Mouse (Mus musculus): ENCODE results near the gene Elmsan1.
A peak's percentile ranks its signal among the peaks of the same experiment; 100 is the strongest.

The Elmsan1 gene

GRCm38 (mm10) chr12:84218289-84219120 is at the start of gene Elmsan1:
Gene Elmsan1 (minus strand): TSS chr12:84218881.
- peak; percentile 62 for DNase-seq (ENCODE audit: low spot score)

- DNase-seq (ENCODE audit: low spot score), result no peak
These were observed 48.6 kb upstream of the Elmsan1 start for GRCm38 (mm10) chr12:84267264-84267663.

GRCm38 (mm10) chr12:84260363-84260762 is 41.7 kb upstream of the Elmsan1 start:
- no peak for DNase-seq (ENCODE audit: low spot score)

GRCm38 (mm10) chr12:84254886-84255285 is 36.2 kb upstream of the Elmsan1 start:
- no peak for DNase-seq (ENCODE audit: low spot score)

- no peak for DNase-seq (ENCODE audit: low spot score)
These were observed 34.1 kb upstream of the Elmsan1 start for GRCm38 (mm10) chr12:84252811-84253210.

GRCm38 (mm10) chr12:84249217-84249616 is 30.5 kb upstream of the Elmsan1 start:
- DNase-seq (ENCODE audit: low spot score), result peak; percentile 72

- DNase-seq (ENCODE audit: low spot score), result no peak
These were observed 27.0 kb upstream of the Elmsan1 start for GRCm38 (mm10) chr12:84245683-84246082.

- DNase-seq (ENCODE audit: low spot score), result no peak
These were observed 24.5 kb upstream of the Elmsan1 start for GRCm38 (mm10) chr12:84243076-84243770.

GRCm38 (mm10) chr12:84237036-84237435 is 18.4 kb upstream of the Elmsan1 start:
- peak; percentile 34 for DNase-seq (ENCODE audit: low spot score)

- DNase-seq (ENCODE audit: low spot score), result no peak
These were observed 17.5 kb upstream of the Elmsan1 start for GRCm38 (mm10) chr12:84235981-84236752.

GRCm38 (mm10) chr12:84235577-84235976 is 16.9 kb upstream of the Elmsan1 start:
- DNase-seq (ENCODE audit: low spot score), result no peak

- DNase-seq (ENCODE audit: low spot score), result no peak
These were observed 14.9 kb upstream of the Elmsan1 start for GRCm38 (mm10) chr12:84233488-84234100.

GRCm38 (mm10) chr12:84226117-84226840 is 7.6 kb upstream of the Elmsan1 start:
- no peak for DNase-seq (ENCODE audit: low spot score)

GRCm38 (mm10) chr12:84222405-84222961 is 3.8 kb upstream of the Elmsan1 start:
- DNase-seq (ENCODE audit: low spot score), result peak; percentile 40

- DNase-seq (ENCODE audit: low spot score), result no peak
These were observed 2.5 kb upstream of the Elmsan1 start for GRCm38 (mm10) chr12:84220951-84221891.

- no peak for DNase-seq (ENCODE audit: low spot score)
These were observed 1.8 kb upstream of the Elmsan1 start for GRCm38 (mm10) chr12:84220515-84220914.

GRCm38 (mm10) chr12:84219121-84219561 is 460 bp upstream of the Elmsan1 start:
- DNase-seq (ENCODE audit: low spot score), result no peak

- no peak for DNase-seq (ENCODE audit: low spot score)
These were observed 1.1 kb downstream of the Elmsan1 start for GRCm38 (mm10) chr12:84217508-84218131.

GRCm38 (mm10) chr12:84217111-84217507 is 1.6 kb downstream of the Elmsan1 start:
- DNase-seq (ENCODE audit: low spot score), result no peak
